Mouse (Mus musculus): ENCODE measurements at regions not wholly inside any gene's neighbourhood (a gene's known extent, or its start where the extent isn't known, plus 50 kb on each side); places are given as distances from the start of the nearest gene placed in this dataset.

GRCm38 (mm10) chr4:26637859-26638258, 291.2 kb upstream of the Manea start:
- intact Hi-C loops (cut with DNase I; ENCODE audit: low total_unique reads) = no loop called here
- DNase-seq = no peak

DNA sequence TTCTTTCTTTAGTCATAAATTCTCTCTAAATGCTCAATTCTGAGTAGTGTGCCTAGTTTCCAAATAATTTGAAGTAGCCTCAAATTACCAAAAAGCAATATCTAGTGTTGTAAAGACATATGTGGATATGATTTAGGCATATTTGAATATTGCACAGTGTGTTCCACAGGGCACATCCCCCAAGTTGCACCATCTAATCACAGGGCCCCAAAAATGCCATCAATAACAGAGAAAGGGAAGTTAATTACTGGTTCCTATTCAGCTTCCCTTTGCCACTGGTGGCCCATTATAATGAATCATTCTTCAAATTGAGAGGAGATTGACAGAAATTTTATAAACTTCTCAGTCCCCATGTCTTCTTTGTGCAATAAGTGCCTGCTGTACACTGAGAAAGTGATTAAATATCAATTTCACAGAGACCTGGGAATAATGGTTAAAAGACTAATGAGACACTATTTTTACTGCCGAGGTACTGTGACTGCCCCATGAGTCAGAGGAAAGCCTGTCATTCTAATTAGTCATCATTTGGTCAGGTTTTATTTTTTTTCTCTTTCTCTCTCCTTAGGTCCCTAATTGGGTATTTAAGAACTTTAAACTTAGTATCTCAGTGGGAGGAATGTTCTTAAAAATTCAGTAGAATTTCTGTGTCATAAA, 284.0 kb upstream of the Manea start:
- intact Hi-C loops (cut with DNase I; ENCODE audit: low total_unique reads) = no loop called here
- no peak for DNase-seq

DNA sequence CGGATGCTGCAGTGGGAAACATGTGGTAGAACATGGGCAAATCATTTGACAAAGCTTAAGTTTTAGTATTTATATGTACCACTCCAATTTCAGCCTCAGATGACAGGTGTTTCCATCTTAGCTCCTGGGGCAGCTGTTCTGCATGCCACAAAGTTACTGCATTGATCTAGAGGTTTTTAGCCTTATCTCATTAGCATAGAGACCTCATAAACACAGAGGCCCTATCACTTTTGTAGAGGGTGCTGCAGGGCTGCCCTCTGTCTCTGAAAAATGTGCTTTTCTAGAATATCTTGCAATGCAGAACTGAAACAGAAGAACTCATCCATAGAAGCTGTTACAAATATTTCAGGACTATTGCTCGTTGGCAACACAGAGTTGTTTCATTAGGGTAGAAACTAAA, 283.0 kb upstream of the Manea start:
- no peak for DNase-seq
- intact Hi-C loops (cut with DNase I; ENCODE audit: low total_unique reads) = no loop called here

DNA sequence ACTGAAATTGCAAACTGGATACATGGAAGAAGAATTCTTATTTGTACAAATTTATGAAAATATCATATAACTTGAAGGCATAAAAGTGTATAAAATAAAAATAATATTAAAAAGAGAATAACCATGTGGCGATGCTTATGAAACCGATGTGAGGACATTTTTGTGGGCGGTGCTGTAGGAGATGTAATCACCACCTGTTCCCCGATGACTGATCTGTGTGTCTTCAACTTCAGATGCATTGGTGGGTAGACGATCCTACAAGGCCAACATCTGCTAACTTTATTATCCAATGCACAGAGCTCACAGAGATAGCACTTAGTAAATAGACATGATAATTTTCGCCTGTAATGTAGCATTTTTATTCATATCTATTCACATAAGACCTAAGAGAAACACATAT, 281.1 kb upstream of the Manea start:
- DNase-seq = no peak
- intact Hi-C loops (cut with DNase I; ENCODE audit: low total_unique reads) = no loop called here

- DNase-seq = no peak
Observed at GRCm38 (mm10) chr4:26589081-26589869, 242.6 kb upstream of the Manea start.

GRCm38 (mm10) chr4:26555690-26556089, 209.0 kb upstream of the Manea start:
- intact Hi-C loops (cut with DNase I; ENCODE audit: low total_unique reads) = no loop called here
- DNase-seq = no peak

More at GRCm38 (mm10) chr4:26589081-26589869, 242.6 kb upstream of the Manea start:
- intact Hi-C loops (cut with DNase I; ENCODE audit: low total_unique reads) = no loop called here

DNA sequence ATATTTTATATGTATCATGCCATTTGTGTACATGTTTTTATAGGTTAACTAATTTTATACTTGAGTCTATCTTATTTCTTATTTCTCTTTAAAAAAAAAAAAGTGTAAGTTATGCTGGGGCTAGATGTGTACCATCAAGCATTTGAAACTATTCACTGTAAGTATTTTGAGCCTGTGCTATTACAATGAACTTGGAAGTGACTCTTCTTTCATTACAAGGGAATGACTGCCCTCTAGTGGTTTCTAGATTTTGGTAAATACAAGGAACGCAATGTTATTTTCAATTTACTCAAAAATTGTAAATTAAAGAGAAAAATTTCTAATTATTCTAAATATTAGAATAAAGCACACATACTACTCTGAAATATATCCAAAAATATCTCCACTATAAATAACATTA, 197.1 kb upstream of the Manea start:
- intact Hi-C loops (cut with DNase I; ENCODE audit: low total_unique reads) = loop anchor here (10.0 kb wide), 1 partner anchor 299 kb away; no protein-coding TSS in a partner anchor
- no peak for DNase-seq

DNA sequence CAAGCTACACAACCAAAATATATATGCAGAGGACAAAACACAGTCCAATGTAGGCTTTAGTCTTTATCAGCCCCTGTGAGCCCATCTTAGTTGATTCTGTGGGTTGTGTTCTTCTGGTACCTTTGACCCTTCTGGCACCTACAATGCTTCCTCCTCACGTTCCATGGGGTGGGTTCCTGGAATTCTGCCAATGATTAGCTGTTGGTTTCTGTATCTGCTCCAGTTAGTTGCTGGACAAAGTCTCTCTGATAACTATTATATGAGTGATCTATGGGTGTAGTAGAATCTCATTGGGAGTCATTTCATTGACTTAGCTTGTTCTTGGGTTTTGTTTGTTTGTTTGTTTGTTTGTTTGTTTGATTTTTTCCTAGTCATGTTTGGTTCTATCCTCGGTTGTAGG, 195.8 kb upstream of the Manea start:
- DNase-seq = no peak
- intact Hi-C loops (cut with DNase I; ENCODE audit: low total_unique reads) = loop anchor here (10.0 kb wide), 1 partner anchor 298 kb away; no protein-coding TSS in a partner anchor

GRCm38 (mm10) chr4:26508004-26508403, 161.3 kb upstream of the Manea start:
- no peak for DNase-seq
- intact Hi-C loops (cut with DNase I; ENCODE audit: low total_unique reads) = no loop called here

GRCm38 (mm10) chr4:26494262-26494661, 147.6 kb upstream of the Manea start:
- intact Hi-C loops (cut with DNase I; ENCODE audit: low total_unique reads) = no loop called here
- DNase-seq = no peak

- intact Hi-C loops (cut with DNase I; ENCODE audit: low total_unique reads) = no loop called here
- no peak for DNase-seq
Observed at GRCm38 (mm10) chr4:26474913-26475312, 128.2 kb upstream of the Manea start.

- intact Hi-C loops (cut with DNase I; ENCODE audit: low total_unique reads) = no loop called here
- DNase-seq = no peak
Observed at GRCm38 (mm10) chr4:26441533-26441932, 94.8 kb upstream of the Manea start.

DNA sequence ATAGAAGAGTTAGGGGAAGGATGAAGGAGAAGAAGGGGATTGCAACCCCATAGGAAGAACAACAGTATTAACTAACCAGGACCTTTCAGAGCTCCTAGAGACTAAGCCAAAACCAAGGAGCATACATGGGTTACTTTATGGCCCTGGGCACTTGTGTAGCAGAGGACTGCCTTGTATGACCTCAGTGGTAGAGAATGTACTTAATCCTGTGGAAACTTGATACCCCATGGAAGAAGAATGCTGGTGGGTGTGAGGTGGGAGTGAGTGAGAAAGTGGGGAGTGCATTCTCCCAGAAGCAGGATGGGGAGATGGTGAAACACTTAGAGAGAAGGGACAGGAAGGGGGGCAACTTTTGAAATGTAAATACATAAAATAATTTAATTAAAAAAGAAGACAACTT, 75.4 kb upstream of the Manea start:
- DNase-seq = no peak
- intact Hi-C loops (cut with DNase I; ENCODE audit: low total_unique reads) = no loop called here

DNA sequence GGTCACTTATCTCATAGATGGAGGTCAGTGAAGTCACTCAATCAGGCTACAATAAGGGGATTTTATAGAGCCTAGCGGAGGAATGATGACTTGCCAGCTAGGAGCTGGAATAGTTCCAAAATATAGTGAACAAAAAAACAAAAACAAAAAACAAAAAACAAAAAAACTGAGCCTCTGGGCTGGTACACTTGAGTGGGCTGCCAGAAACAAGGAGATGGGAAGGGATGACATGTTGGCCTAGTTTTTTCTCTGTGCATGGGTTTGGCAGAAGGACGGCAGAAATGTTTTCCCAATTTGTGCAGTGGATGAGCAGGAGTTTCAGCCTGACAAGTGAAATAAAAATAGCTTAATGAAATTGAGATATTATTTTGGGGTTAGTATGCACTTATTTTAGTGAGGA, 57.6 kb upstream of the Manea start:
- intact Hi-C loops (cut with DNase I; ENCODE audit: low total_unique reads) = no loop called here
- DNase-seq = no peak

- intact Hi-C loops (cut with DNase I; ENCODE audit: low total_unique reads) = no loop called here
- no peak for DNase-seq
Observed at GRCm38 (mm10) chr4:26402213-26402612, 55.5 kb upstream of the Manea start.

Measured in gastrocnemius, postnatal 14 days (tissue).